Mouse (Mus musculus) C2C12 (cell line): ENCODE data around the gene Gstm2. TPM values are rescaled to one million over a fixed set of nuclear protein-coding genes. Genes with fewer than 3 reads are reported as not detected.

Experiments
- H3K27me3 ChIP-seq: one replicate; pipeline ENCODE4 v1.6.1; 2011; ENCODE audit not compliant: control insufficient read depth, insufficient read depth, insufficient read length
- H3K36me3 ChIP-seq: one replicate; pipeline ENCODE4 v1.6.1; 2011; ENCODE audit not compliant: control insufficient read depth, insufficient read depth
- H3K4me3 ChIP-seq: one replicate; pipeline ENCODE4 v1.5.1; 2011; ENCODE audit warnings: mild to moderate bottlenecking, control low read depth; ENCODE audit not compliant: poor library complexity, insufficient read depth, severe bottlenecking
- H3K79me2 ChIP-seq: one replicate; pipeline ENCODE4 v1.6.1; 2011; ENCODE audit not compliant: control insufficient read depth, insufficient read depth
- H3K79me3 ChIP-seq: one replicate; pipeline ENCODE4 v1.6.1; 2011; ENCODE audit warnings: low read depth, control low read depth
- H3ac ChIP-seq: one replicate; pipeline ENCODE3; 2011; ENCODE audit warnings: low read depth; ENCODE audit not compliant: control insufficient read depth, insufficient read length
- CEBPB ChIP-seq: IDR thresholded peaks from one replicate; pipeline ENCODE4 v1.6.1; 2011; ENCODE audit warnings: low read depth, mild to moderate bottlenecking, control low read depth, moderate library complexity
- CTCF ChIP-seq: IDR thresholded peaks from one replicate; pipeline ENCODE4 v1.5.1; 2011; ENCODE audit not compliant: control insufficient read depth, insufficient read depth, insufficient read length
- FOSL1 ChIP-seq: IDR thresholded peaks from one replicate; pipeline ENCODE4 v1.8.0; 2011; ENCODE audit warnings: mild to moderate bottlenecking, low read length; ENCODE audit not compliant: poor library complexity, insufficient read depth, severe bottlenecking
- MAX ChIP-seq: IDR thresholded peaks from one replicate; pipeline ENCODE4 v1.6.1; 2011; ENCODE audit warnings: mild to moderate bottlenecking, control low read depth
- MYOD1 ChIP-seq: IDR thresholded peaks from one replicate; pipeline ENCODE4 v1.6.1; 2011; ENCODE audit warnings: low read depth; ENCODE audit not compliant: control insufficient read depth, insufficient read length
- MYOG ChIP-seq: IDR thresholded peaks from one replicate; pipeline ENCODE4 v1.6.1; 2011; ENCODE audit not compliant: control insufficient read depth, insufficient read length; ENCODE audit errors: extremely low read depth
- USF1 ChIP-seq: IDR thresholded peaks from one replicate; pipeline ENCODE4 v1.6.1; 2011; ENCODE audit warnings: low read depth, mild to moderate bottlenecking, control low read depth, moderate library complexity
- long read RNA-seq, 2 experiments: library from polyadenylated mRNA; unstranded; transcript quantifications; one replicate each; pipeline ENCODE4 v2.0.0; 2019 to 2020
- polyA plus RNA-seq: library from polyadenylated mRNA; unstranded; fragments of >200 nt; fragmentation: generic; extraction: Trizol; gene quantifications from one replicate; pipeline ENCODE4 v1.2.1, GENCODE M21; 2012; ENCODE audit warnings: missing spikeins

Gene Gstm2
- 7.7 TPM for polyA plus RNA-seq
- long read RNA-seq, experiment 1, transcript Gstm2-201 (8 exons, 1,064 nt): major isoform, 50 of 59 reads
- long read RNA-seq, experiment 1, partial matches to known transcripts: 3 of 59 reads
- long read RNA-seq, experiment 1, other reads (novel, unspliced or antisense): 6 of 59 reads
- long read RNA-seq, experiment 2, partial matches to known transcripts: 0 of 5 reads
- long read RNA-seq, experiment 2, other reads (novel, unspliced or antisense): 2 of 5 reads

DNA sequence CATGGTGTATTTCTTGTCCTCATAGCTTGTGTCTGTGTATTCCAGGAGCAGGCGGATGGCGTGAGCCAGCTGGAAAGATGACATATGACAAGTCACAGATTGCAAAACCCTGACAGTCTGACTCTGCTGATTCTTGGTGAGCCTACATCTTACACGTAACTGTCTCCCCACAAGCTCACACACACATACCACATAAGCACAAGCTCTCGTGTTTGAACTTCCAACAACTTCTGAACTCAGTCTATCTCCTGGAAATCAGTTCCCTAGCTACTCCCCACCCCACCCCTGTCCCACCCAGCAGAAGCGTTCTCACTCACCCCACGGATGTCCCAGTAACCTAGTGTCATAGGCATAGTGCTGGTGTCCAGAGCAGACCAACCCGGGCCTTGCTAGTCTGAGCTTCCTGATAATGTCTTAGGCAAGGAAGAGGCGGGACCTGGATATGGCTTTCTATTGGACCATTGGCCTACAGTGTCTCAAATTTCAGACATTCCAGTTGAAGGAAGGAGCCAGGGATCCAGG is at the start of gene Gstm2:
Gene Gstm2, minus strand, starts transcription at position 413 of the 522 bp plus-strand sequence.
- no peak within 1 kb of the TSS for H3K4me3 ChIP-seq
- H3K79me3 ChIP-seq: no peaks in the 10 kb centered on the region

DNA sequence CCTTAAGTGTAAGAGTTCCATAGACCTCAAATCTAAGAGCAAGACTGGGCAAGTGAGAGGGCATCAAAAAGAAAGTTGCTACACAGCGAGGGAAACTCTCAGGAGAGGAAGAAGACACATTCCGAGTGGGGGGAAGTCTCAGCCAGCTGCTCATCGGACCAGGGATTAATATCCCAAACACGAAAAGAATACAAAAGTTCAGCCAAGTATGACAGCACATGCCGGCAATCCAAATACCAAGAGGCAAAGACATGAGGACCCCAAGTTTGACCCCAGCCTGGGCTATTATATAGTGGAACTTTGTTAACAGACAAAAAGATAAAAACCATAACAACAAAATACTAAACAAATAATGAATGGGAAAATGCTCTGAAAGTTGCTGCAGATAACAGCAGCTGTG is 46.9 kb upstream of the Gstm2 start:
- H3K27me3 ChIP-seq: peaks cover 32% of the 10 kb centered on the region
- no peaks in the 10 kb centered on the region for H3K36me3 ChIP-seq
- no peaks in the 10 kb centered on the region for H3K79me2 ChIP-seq
- H3K79me3 ChIP-seq: no peaks in the 10 kb centered on the region
- H3ac ChIP-seq: no peak overlapping the region
- TF ChIP-seq FOSL1 (no peak), CTCF (no peak), MAX (no peak), USF1 (no peak), CEBPB (no peak)
- H3K4me3 ChIP-seq: no peak overlapping the region

More for the DNA sequence above, at the start of gene Gstm2:
- Histone ChIP-seq H3K27me3 (peaks cover 16% of the 10 kb centered on the region), H3K36me3 (no peaks in the 10 kb centered on the region), H3K79me2 (no peaks in the 10 kb centered on the region), H3ac (no peak within 1 kb of the TSS)
- TF ChIP-seq CEBPB (peak; percentile 9), FOSL1 (no peak)

DNA sequence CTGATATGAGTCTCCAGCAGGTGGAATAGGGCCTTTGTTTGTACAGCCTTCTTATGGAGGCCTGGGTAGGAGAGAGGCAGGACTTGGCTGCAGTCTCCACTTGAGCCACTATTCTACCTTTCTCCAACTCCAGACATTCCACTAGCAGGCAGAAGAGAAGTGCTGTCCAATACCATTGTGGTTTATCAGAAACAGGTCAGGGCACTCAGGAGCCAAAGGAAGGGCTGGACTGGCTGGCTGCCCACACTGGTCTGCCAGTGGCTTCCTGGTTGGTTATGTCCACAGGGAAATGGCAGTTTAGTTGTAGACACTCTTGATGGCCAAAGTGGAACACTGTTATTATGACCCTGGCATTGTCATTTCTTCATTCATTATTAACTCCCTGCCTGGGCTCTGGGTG is 45.9 kb upstream of the Gstm2 start:
- Histone ChIP-seq H3K27me3 (peaks cover 33% of the 10 kb centered on the region), H3ac (no peak overlapping the region), H3K36me3 (no peaks in the 10 kb centered on the region), H3K4me3 (no peak overlapping the region), H3K79me3 (no peaks in the 10 kb centered on the region), H3K79me2 (no peaks in the 10 kb centered on the region)
- TF ChIP-seq USF1: no peak
- no peak for TF ChIP-seq MYOD1
- TF ChIP-seq MAX: no peak
- TF ChIP-seq FOSL1: no peak
- no peak for TF ChIP-seq MYOG
- TF ChIP-seq CTCF: no peak
- no peak for TF ChIP-seq CEBPB

DNA sequence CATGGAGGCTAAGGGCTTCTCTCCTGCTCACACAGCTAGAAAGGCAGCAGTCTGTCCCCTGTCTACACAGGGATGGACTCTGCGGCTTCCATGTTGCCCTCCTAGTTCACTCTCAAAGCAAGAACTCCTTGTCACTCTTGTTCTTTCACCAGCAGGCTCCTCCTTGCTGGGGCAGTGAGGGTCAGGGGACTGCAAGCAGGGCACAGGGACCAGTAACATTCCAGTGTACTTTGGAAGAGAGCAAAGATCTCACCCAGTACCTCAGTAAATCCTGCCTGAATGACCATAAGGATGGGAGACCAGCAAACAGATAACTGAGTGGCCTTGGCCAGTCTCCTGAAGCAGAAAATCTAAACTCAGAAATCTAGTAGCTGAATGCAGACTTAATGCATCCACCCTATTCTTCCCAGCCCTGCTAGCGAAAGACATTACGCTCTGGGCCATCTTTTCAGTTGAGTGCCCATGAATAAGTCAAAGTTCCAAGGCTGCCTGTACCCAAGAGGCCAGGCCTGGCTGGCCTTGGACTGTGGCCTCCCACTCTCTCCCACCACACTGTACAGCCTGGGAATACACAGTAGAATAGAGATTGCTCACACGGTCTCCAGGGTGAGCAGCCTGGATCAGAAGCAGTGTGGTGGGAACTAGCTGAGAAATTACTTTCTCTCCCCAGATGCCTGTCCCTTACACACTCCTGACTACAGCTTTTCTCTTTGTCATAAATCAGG is 42.5 kb upstream of the Gstm2 start:
- no peak for TF ChIP-seq MAX
- no peak for TF ChIP-seq CEBPB
- no peak for TF ChIP-seq MYOD1
- no peak for TF ChIP-seq CTCF
- TF ChIP-seq FOSL1: no peak
- TF ChIP-seq USF1: no peak
- no peak for TF ChIP-seq MYOG
- no peaks in the 10 kb centered on the region for H3K79me3 ChIP-seq
- H3K27me3 ChIP-seq: peaks cover 32% of the 10 kb centered on the region
- H3K4me3 ChIP-seq: no peak overlapping the region
- H3ac ChIP-seq: no peak overlapping the region
- H3K79me2 ChIP-seq: no peaks in the 10 kb centered on the region
- H3K36me3 ChIP-seq: no peaks in the 10 kb centered on the region

DNA sequence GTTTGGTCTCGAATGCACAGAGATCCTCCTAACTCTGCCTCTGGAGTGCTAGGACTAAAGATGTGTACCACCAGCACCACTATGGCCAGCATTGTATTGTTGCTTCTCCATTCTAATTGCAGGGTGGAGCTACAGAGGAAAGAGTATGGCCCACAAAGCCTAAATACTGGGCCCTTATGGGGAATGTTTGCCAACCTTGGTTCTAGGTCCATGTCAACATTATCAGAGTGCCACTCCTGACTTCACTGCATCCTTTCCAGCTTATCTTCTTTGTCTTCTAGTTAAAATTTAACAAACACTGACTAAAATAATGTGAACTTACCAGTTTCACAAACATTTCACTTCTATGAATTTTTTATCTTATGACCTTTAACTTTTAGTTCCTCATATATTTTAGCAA is 40.3 kb upstream of the Gstm2 start:
- H3K36me3 ChIP-seq: no peaks in the 10 kb centered on the region
- no peak for TF ChIP-seq MAX
- no peak for TF ChIP-seq USF1
- TF ChIP-seq FOSL1: no peak
- no peak for TF ChIP-seq MYOD1
- no peak for TF ChIP-seq CTCF
- TF ChIP-seq CEBPB: no peak
- no peak for TF ChIP-seq MYOG
- H3K79me3 ChIP-seq: no peaks in the 10 kb centered on the region
- peaks cover 42% of the 10 kb centered on the region for H3K27me3 ChIP-seq
- no peak overlapping the region for H3K4me3 ChIP-seq
- no peaks in the 10 kb centered on the region for H3K79me2 ChIP-seq
- no peak overlapping the region for H3ac ChIP-seq

DNA sequence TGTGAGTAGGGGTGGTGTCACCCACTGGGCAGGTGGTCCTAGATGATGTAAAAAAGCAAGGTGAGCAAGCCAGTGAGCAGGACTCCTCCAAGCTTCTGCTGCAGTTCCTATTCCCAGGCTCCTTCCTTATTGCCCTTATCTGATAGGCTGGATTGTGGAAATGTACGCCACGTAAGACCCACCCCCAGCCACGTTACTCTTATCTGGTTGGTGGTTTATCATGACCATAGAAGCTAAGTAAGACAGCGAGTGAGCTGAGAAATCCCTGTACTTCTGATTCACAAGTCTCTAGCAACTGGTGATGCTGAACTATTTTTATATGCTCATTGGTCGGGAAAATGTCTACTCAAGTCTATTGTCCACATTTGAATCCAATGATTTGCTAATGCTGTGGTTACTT is 39.8 kb upstream of the Gstm2 start:
- no peak overlapping the region for H3ac ChIP-seq
- H3K36me3 ChIP-seq: no peaks in the 10 kb centered on the region
- H3K4me3 ChIP-seq: no peak overlapping the region
- peaks cover 41% of the 10 kb centered on the region for H3K27me3 ChIP-seq
- no peaks in the 10 kb centered on the region for H3K79me2 ChIP-seq
- H3K79me3 ChIP-seq: no peaks in the 10 kb centered on the region
- TF ChIP-seq MYOD1 (no peak), CTCF (no peak), MAX (no peak), USF1 (no peak), MYOG (no peak), CEBPB (no peak), FOSL1 (no peak)
